Mouse (Mus musculus) testis, adult 2 months (tissue): ENCODE data around the gene Zfp566.

ENCODE experiments used
- CTCF ChIP-seq: fragments of 200-500 bp; IDR thresholded peaks from 2 replicates; pipeline ENCODE4 v1.5.1; 2012; ENCODE audit warnings: low read depth, mild to moderate bottlenecking, inconsistent platforms, low read length, moderate library complexity; ENCODE audit not compliant: control insufficient read depth, insufficient read depth, insufficient replicate concordance
- POLR2A ChIP-seq: fragments of 200-500 bp; IDR thresholded peaks from 2 replicates; pipeline ENCODE4 v1.6.1; 2012; ENCODE audit warnings: low read depth, mild to moderate bottlenecking, inconsistent platforms, low read length, moderate library complexity; ENCODE audit not compliant: control insufficient read depth

- TF ChIP-seq CTCF (no peak), POLR2A (no peak)
These were observed 31.8 kb upstream of the Zfp566 start for GRCm38 (mm10) chr7:30122188-30122530.
